ENCODE assay signal across 13 mouse cellular contexts in the genomic region with DNA sequence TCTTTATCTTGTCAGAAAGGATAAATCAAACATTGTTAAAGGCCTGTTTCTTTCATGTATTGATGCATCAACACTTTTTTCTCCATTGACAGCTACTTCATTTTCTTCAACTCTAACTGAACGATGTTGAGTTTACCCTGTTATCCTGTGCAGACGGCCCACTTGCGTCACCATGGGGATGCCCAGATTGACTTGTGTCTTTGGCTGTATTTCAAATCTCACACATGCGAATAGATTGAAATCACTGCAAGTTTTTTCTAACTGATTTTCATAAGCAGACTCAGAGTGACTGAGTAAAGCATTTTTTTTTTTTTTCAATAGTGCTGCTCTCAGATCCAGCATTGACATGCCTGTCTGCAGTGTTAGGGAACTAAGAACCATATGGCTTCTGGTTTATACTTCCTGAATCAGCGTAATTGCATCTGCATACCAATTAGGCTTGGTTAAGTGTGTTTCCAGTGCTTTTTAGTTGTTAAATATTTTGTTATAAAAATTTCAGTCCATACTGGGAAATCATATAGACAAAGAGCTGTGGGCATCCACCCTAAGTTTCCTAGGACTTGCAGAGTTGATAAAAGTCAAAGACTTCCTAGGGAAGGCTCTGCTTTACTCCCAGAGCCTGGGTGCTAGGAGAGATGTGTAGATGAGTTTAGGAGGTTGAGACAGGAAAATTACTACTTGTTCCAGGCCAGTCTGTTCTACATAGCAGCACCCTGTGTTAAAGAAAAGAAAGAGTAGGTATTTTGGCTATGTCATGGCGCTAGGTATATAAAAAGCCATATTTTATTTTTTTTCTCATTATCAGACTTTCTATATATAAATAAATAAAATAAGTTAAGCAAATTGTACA.
DNase-seq lines count a peak whose midpoint lies in the region; ATAC-seq and TF ChIP-seq lines count a peak whose summit lies in the region.
"Had no signal": no experiment of that assay in that cellular context is flagged by ENCODE, and none has a peak within 500 bp of the region (broad histone marks: within the 10 kb centered on the region; RNA-seq: fewer than 3 reads in every experiment).

No protein-coding gene starts in this region.

- no peak for ATAC-seq in hindbrain, embryonic 15.5 days (ENCODE audit: low FRiP score, low read depth)
- ATAC-seq in hindbrain, embryonic 12.5 days (ENCODE audit: low FRiP score): no peak
- peak; percentile 40; the same call in 1 of the 2 replicates for ATAC-seq in hindbrain, postnatal 0 days
- ATAC-seq in megakaryocyte, adult 5-6 weeks (ENCODE audit: poor library complexity, severe bottlenecking): no peak
- ATAC-seq: liver, postnatal 0 days had no signal

- H3K9me3 ChIP-seq in hindbrain, embryonic 15.5 days: no peaks in the 10 kb centered on the region
- H3K9me3 ChIP-seq in hindbrain, embryonic 12.5 days (replicated peaks): no peaks in the 10 kb centered on the region
- no peaks in the 10 kb centered on the region for H3K9me3 ChIP-seq in hindbrain, postnatal 0 days (ENCODE audit: low read length)
- H3K9me3 ChIP-seq: embryonic facial prominence, embryonic 15.5 days; limb, embryonic 12.5 days; neural tube, embryonic 13.5 days had no signal

- H3K4me2 ChIP-seq in hindbrain, embryonic 15.5 days: peak overlapping the region; percentile 9
- H3K4me2 ChIP-seq in hindbrain, embryonic 12.5 days (replicated peaks): no peak overlapping the region
- H3K4me2 ChIP-seq in hindbrain, postnatal 0 days (ENCODE audit: low read depth, low read length): peak overlapping the region; percentile 32; the same call in 1 of the 2 replicates
- H3K4me2 ChIP-seq: embryonic facial prominence, embryonic 15.5 days; limb, embryonic 12.5 days had no signal

- no peak for TF ChIP-seq CTCF in hindbrain, postnatal 0 days (IDR thresholded peaks at IDR 0.05; ENCODE audit: low read depth)

- no peak overlapping the region; the same call in 1 of the 2 replicates for H3K27ac ChIP-seq in hindbrain, embryonic 15.5 days (replicated peaks)
- no peak overlapping the region for H3K27ac ChIP-seq in hindbrain, embryonic 12.5 days
- no peak overlapping the region for H3K27ac ChIP-seq in hindbrain, postnatal 0 days
- H3K27ac ChIP-seq: embryonic facial prominence, embryonic 15.5 days; limb, embryonic 12.5 days; neural tube, embryonic 13.5 days had no signal

- peak; percentile 17 to 19 for DNase-seq in right cerebral cortex, adult 2 months (ENCODE audit: low spot score in 2 of 2)
- no peak for DNase-seq in right cerebral cortex, adult 18-20 months
- DNase-seq in hindbrain, postnatal 0 days (ENCODE audit: low spot score): peak; percentile 69
- no peak for DNase-seq in embryo, embryonic 10 days (ENCODE audit: low spot score)
- DNase-seq: adrenal gland, postnatal 14 days; liver, postnatal 0 days had no signal

- no peaks in the 10 kb centered on the region for H3K27me3 ChIP-seq in hindbrain, embryonic 15.5 days
- H3K27me3 ChIP-seq in hindbrain, embryonic 12.5 days: no peaks in the 10 kb centered on the region
- no peaks in the 10 kb centered on the region for H3K27me3 ChIP-seq in hindbrain, postnatal 0 days (ENCODE audit: insufficient read depth, low read length)
- H3K27me3 ChIP-seq: CH12.LX; embryonic facial prominence, embryonic 15.5 days; limb, embryonic 12.5 days; neural tube, embryonic 13.5 days had no signal

- H3K4me3 ChIP-seq in hindbrain, embryonic 15.5 days: no peak overlapping the region
- no peak overlapping the region for H3K4me3 ChIP-seq in hindbrain, embryonic 12.5 days
- no peak overlapping the region for H3K4me3 ChIP-seq in hindbrain, postnatal 0 days (ENCODE audit: low read length)
- H3K4me3 ChIP-seq: embryonic facial prominence, embryonic 15.5 days; limb, embryonic 12.5 days; neural tube, embryonic 13.5 days had no signal

- H3K4me1 ChIP-seq in hindbrain, embryonic 15.5 days (replicated peaks): peaks cover 11% of the 10 kb centered on the region; the same call in 1 of the 2 replicates
- H3K4me1 ChIP-seq in hindbrain, embryonic 12.5 days: no peaks in the 10 kb centered on the region
- peaks cover 7% of the 10 kb centered on the region for H3K4me1 ChIP-seq in hindbrain, postnatal 0 days (ENCODE audit: insufficient read depth, low read length)

- 46% methylated on average over 6 of the region's 6 CpGs for WGBS in hindbrain, embryonic 15.5 days
- WGBS in hindbrain, embryonic 12.5 days: 70% methylated on average over 6 of the region's 6 CpGs
- 45% methylated on average over 6 of the region's 6 CpGs for WGBS in hindbrain, postnatal 0 days

- no peaks in the 10 kb centered on the region for H3K36me3 ChIP-seq in hindbrain, embryonic 15.5 days
- no peaks in the 10 kb centered on the region for H3K36me3 ChIP-seq in hindbrain, embryonic 12.5 days
- H3K36me3 ChIP-seq in hindbrain, postnatal 0 days (ENCODE audit: insufficient read depth, low read length): no peaks in the 10 kb centered on the region
- H3K36me3 ChIP-seq: embryonic facial prominence, embryonic 15.5 days; limb, embryonic 12.5 days; neural tube, embryonic 13.5 days had no signal

- H3K9ac ChIP-seq in hindbrain, embryonic 15.5 days: no peak overlapping the region
- H3K9ac ChIP-seq in hindbrain, embryonic 12.5 days: no peak overlapping the region
- no peak overlapping the region for H3K9ac ChIP-seq in hindbrain, postnatal 0 days (replicated peaks; ENCODE audit: low read length)
- H3K9ac ChIP-seq: embryonic facial prominence, embryonic 15.5 days; limb, embryonic 12.5 days; liver, postnatal 0 days; neural tube, embryonic 13.5 days had no signal

Comparison
In these comparisons a context has a peak if more than half of its experiments do, and no peak if none do; other contexts are left out.
1. DNase-seq: peak in right cerebral cortex, adult 2 months (2 of 2) and hindbrain, postnatal 0 days (single experiment); none in right cerebral cortex, adult 18-20 months (single experiment) and embryo, embryonic 10 days (single experiment).